Mouse (Mus musculus) forebrain, embryonic 16.5 days (tissue): Measurements from ENCODE around the gene Irgq. TPM values are rescaled to one million over a fixed set of nuclear protein-coding genes. Genes with fewer than 3 reads are reported as not detected.
A peak's percentile ranks its signal among the peaks of the same experiment; 100 is the strongest.

ENCODE experiments used
- ATAC-seq: fragments of 200-750 bp; cut with Nextera tagmentation; 2 replicates; pipeline ENCODE4 v1.8.0; 2017; ENCODE audit warnings: mild to moderate bottlenecking, moderate library complexity
- H3K27ac ChIP-seq: fragments of 300-500 bp; sonication (generic); 2 replicates; pipeline ENCODE4 v1.5.1; 2014; ENCODE audit warnings: low read length, control low read depth
- H3K27me3 ChIP-seq: fragments of 300-500 bp; sonication (generic); replicated peaks from 2 replicates; pipeline ENCODE4 v1.6.1; 2014; ENCODE audit warnings: low read length; ENCODE audit not compliant: control insufficient read depth, insufficient read depth
- H3K36me3 ChIP-seq: fragments of 300-500 bp; sonication (generic); 2 replicates; pipeline ENCODE4 v1.6.1; 2014; ENCODE audit not compliant: control insufficient read depth, insufficient read depth
- H3K4me1 ChIP-seq: fragments of 300-500 bp; sonication (generic); replicated peaks from 2 replicates; pipeline ENCODE4 v1.6.1; 2014; ENCODE audit warnings: low read length; ENCODE audit not compliant: control insufficient read depth, insufficient read depth
- H3K4me2 ChIP-seq: fragments of 300-500 bp; sonication (generic); 2 replicates; pipeline ENCODE4 v1.6.1; 2014; ENCODE audit warnings: mild to moderate bottlenecking, low read length, control low read depth
- H3K4me3 ChIP-seq: fragments of 300-500 bp; sonication (generic); replicated peaks from 2 replicates; pipeline ENCODE4 v1.5.1; 2014; ENCODE audit warnings: mild to moderate bottlenecking, low read length, control low read depth
- H3K9ac ChIP-seq: fragments of 300-500 bp; sonication (generic); replicated peaks from 2 replicates; pipeline ENCODE4 v1.6.1; 2014; ENCODE audit warnings: low read depth, low read length, control low read depth
- H3K9me3 ChIP-seq: fragments of 300-500 bp; sonication (generic); 2 replicates; pipeline ENCODE4 v1.6.1; 2016; ENCODE audit warnings: low read length; ENCODE audit not compliant: control insufficient read depth
- WGBS: fragments of 180-500 bp; shearing (Covaris S2); extraction: QIAGEN DNeasy Blood & Tissue Kit; methylation state at CpG from one replicate; pipeline ENCODE4 v1.1.7; 2014; 5-methylcytosine and 5-hydroxymethylcytosine counted together
- polyA plus RNA-seq: library from polyadenylated mRNA; unstranded; fragments of >200 nt; fragmentation: Nextera tagmentation; extraction: Ambion mirVana; gene quantifications from 2 replicates; pipeline ENCODE4 v1.2.1, GENCODE M21; 2015

Irgq gene
- polyA plus RNA-seq, 1 experiment from 2014 or later = 26.4 TPM

GRCm38 (mm10) chr7:24488303-24488702 is 42.2 kb upstream of the Irgq start:
- no peak for ATAC-seq
- no peak overlapping the region; the same call in 1 of the 2 replicates for H3K27ac ChIP-seq
- WGBS = 90% methylated on average over 8 of the region's 8 CpGs
- H3K4me3 ChIP-seq = no peak overlapping the region
- H3K4me2 ChIP-seq = no peak overlapping the region
- H3K9ac ChIP-seq = no peak overlapping the region
- no peaks in the 10 kb centered on the region for H3K27me3 ChIP-seq
- H3K36me3 ChIP-seq = peaks cover 4% of the 10 kb centered on the region; the same call in 1 of the 2 replicates
- peaks cover 51% of the 10 kb centered on the region for H3K4me1 ChIP-seq
- no peaks in the 10 kb centered on the region for H3K9me3 ChIP-seq

GRCm38 (mm10) chr7:24499856-24500577 is 30.5 kb upstream of the Irgq start:
- H3K9ac ChIP-seq = no peak overlapping the region
- H3K4me2 ChIP-seq = no peak overlapping the region
- H3K27me3 ChIP-seq = no peaks in the 10 kb centered on the region
- ATAC-seq = no peak
- WGBS = 26% methylated on average over 43 of the region's 43 CpGs
- no peaks in the 10 kb centered on the region for H3K9me3 ChIP-seq
- peaks cover 15% of the 10 kb centered on the region for H3K36me3 ChIP-seq
- H3K4me3 ChIP-seq = no peak overlapping the region
- H3K27ac ChIP-seq = no peak overlapping the region
- peaks cover 13% of the 10 kb centered on the region for H3K4me1 ChIP-seq

GRCm38 (mm10) chr7:24500929-24501328 is 29.6 kb upstream of the Irgq start:
- WGBS = 40% methylated on average over 7 of the region's 7 CpGs
- Histone ChIP-seq H3K36me3 (peaks cover 15% of the 10 kb centered on the region), H3K27ac (no peak overlapping the region), H3K27me3 (no peaks in the 10 kb centered on the region), H3K4me3 (no peak overlapping the region), H3K9ac (no peak overlapping the region), H3K4me1 (peaks cover 22% of the 10 kb centered on the region), H3K9me3 (no peaks in the 10 kb centered on the region), H3K4me2 (no peak overlapping the region)
- no peak for ATAC-seq

- peaks cover 15% of the 10 kb centered on the region for H3K36me3 ChIP-seq
- 57% methylated on average over 21 of the region's 21 CpGs for WGBS
- no peak for ATAC-seq
Observed at GRCm38 (mm10) chr7:24501492-24501891, 29.0 kb upstream of the Irgq start.

GRCm38 (mm10) chr7:24504004-24504403 is 26.5 kb upstream of the Irgq start:
- H3K9ac ChIP-seq = no peak overlapping the region
- no peak overlapping the region for H3K4me3 ChIP-seq
- ATAC-seq = no peak
- 17% methylated on average over 10 of the region's 10 CpGs for WGBS
- peaks cover 15% of the 10 kb centered on the region for H3K36me3 ChIP-seq
- no peaks in the 10 kb centered on the region for H3K9me3 ChIP-seq
- H3K4me2 ChIP-seq = no peak overlapping the region
- H3K27ac ChIP-seq = no peak overlapping the region
- no peaks in the 10 kb centered on the region for H3K27me3 ChIP-seq
- H3K4me1 ChIP-seq = peaks cover 32% of the 10 kb centered on the region

More at GRCm38 (mm10) chr7:24501492-24501891, 29.0 kb upstream of the Irgq start:
- H3K27me3 ChIP-seq = no peaks in the 10 kb centered on the region
- no peak overlapping the region for H3K4me3 ChIP-seq
- peaks cover 25% of the 10 kb centered on the region for H3K4me1 ChIP-seq
- H3K9me3 ChIP-seq = no peaks in the 10 kb centered on the region
- H3K9ac ChIP-seq = no peak overlapping the region
- no peak overlapping the region for H3K4me2 ChIP-seq
- no peak overlapping the region for H3K27ac ChIP-seq

GRCm38 (mm10) chr7:24504868-24505267 is 25.6 kb upstream of the Irgq start:
- H3K9ac ChIP-seq = no peak overlapping the region
- no peak for ATAC-seq
- no peak overlapping the region for H3K4me3 ChIP-seq
- H3K4me1 ChIP-seq = peaks cover 38% of the 10 kb centered on the region
- H3K4me2 ChIP-seq = no peak overlapping the region
- no peaks in the 10 kb centered on the region for H3K27me3 ChIP-seq
- peak overlapping the region; percentile 100 for H3K27ac ChIP-seq
- H3K9me3 ChIP-seq = no peaks in the 10 kb centered on the region
- H3K36me3 ChIP-seq = peaks cover 14% of the 10 kb centered on the region
- WGBS = 32% methylated on average over 4 of the region's 4 CpGs

GRCm38 (mm10) chr7:24505447-24506064 is 24.9 kb upstream of the Irgq start:
- Histone ChIP-seq H3K27me3 (no peaks in the 10 kb centered on the region), H3K4me3 (peak overlapping the region; percentile 71), H3K27ac (peak overlapping the region; percentile 100), H3K9ac (peak overlapping the region; percentile 30), H3K36me3 (peaks cover 7% of the 10 kb centered on the region), H3K4me2 (peak overlapping the region; percentile 70), H3K4me1 (peaks cover 39% of the 10 kb centered on the region), H3K9me3 (no peaks in the 10 kb centered on the region)
- ATAC-seq = no peak
- 3% methylated on average over 15 of the region's 15 CpGs for WGBS

GRCm38 (mm10) chr7:24506065-24506459 is 24.4 kb upstream of the Irgq start:
- peaks cover 2% of the 10 kb centered on the region for H3K36me3 ChIP-seq
- H3K9me3 ChIP-seq = no peaks in the 10 kb centered on the region
- WGBS = 3% methylated on average over 3 of the region's 3 CpGs
- H3K27ac ChIP-seq = peak overlapping the region; percentile 100
- H3K4me2 ChIP-seq = peak overlapping the region; percentile 70
- ATAC-seq = no peak
- H3K4me1 ChIP-seq = peaks cover 40% of the 10 kb centered on the region
- peak overlapping the region; percentile 96 for H3K9ac ChIP-seq
- H3K4me3 ChIP-seq = peak overlapping the region; percentile 71
- H3K27me3 ChIP-seq = no peaks in the 10 kb centered on the region

- peak; percentile 26 for ATAC-seq
- Histone ChIP-seq H3K4me2 (peak overlapping the region; percentile 70), H3K36me3 (peaks cover 2% of the 10 kb centered on the region; the same call in 1 of the 2 replicates), H3K9ac (peak overlapping the region; percentile 96), H3K4me3 (peak overlapping the region; percentile 71), H3K9me3 (no peaks in the 10 kb centered on the region), H3K27me3 (no peaks in the 10 kb centered on the region), H3K27ac (peak overlapping the region; percentile 100), H3K4me1 (peaks cover 40% of the 10 kb centered on the region)
- 0% methylated on average over 12 of the region's 12 CpGs for WGBS
Observed at GRCm38 (mm10) chr7:24506476-24506837, 24.0 kb upstream of the Irgq start.
